Mouse (Mus musculus): Measurements from ENCODE around the gene Tmtc4.

DNA sequence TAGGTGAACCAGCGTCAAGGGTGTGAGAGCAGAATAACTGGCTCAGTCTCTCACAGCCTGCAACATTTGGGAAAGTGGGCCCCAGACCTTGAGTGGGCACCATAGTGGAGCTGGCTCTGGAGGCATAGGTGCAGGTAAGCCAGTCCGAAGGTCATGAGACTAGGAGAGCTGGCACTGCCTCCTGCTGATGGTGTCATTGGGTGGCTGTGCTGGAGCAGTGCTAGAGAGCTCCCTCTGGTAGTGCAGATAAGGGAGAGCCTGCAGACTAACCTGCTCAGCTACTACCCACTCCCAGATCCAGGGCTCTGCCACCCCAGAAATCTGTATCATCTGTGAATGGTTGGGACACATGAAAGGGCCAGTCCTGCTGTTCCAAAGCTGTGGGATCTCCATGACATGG is 10.1 kb upstream of the Tmtc4 start:
- TF ChIP-seq CTCF (IDR thresholded peaks at IDR 0.05; ENCODE audit: control insufficient read depth, insufficient read depth, insufficient read length) = no peak
- no peak for TF ChIP-seq USF1 (IDR thresholded peaks at IDR 0.05; ENCODE audit: low read depth)
- no peak for TF ChIP-seq MYOG (IDR thresholded peaks at IDR 0.05; ENCODE audit: control insufficient read depth, extremely low read depth, insufficient read length)
- TF ChIP-seq MYOD1 (IDR thresholded peaks at IDR 0.05; ENCODE audit: control insufficient read depth, insufficient read length, low read depth) = no peak
- no peak for TF ChIP-seq CEBPB (IDR thresholded peaks at IDR 0.05; ENCODE audit: low read depth)
- TF ChIP-seq MAX (IDR thresholded peaks at IDR 0.05) = no peak

Measured in C2C12 (cell line).